9 mouse cellular contexts compared by ENCODE assay signal in the genomic region with DNA sequence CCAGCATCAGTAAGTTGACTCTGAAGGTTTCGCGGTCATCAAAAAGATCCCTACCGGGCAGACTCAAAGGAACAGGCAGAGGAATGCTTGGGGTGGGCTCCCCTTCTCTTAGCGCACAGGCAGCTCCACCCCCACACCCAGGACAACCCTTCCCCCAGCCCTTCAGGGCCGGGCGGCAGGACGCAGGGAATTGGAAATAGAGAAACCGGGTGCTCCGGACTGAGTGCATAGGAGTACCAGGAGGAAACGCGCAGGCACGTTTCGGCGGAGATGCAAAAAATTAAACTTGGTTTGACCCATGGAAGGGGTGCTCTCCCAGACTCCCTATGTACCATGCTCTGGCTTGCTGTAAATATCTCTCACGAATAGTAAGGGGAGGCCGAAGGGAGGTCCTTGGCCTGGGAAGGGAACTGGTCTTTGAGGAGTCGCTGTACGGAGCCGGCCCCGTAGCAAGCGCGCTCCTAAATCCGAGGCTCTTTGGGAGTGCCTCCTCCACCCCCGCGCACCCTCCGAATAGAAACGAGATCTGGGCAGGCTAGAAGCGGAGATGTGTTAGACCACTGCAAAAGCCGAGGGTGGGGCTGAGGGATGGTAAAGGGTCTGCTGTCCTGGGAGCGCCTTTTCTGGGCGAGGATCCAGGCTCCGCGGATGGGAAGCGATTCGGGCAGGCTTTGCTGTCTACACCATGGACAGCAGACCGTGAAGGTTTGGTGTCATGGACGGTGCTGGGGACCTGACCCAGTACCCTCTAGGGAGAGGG. TPM values are rescaled to one million over a fixed set of nuclear protein-coding genes. Genes with fewer than 3 reads are reported as not detected.
DNase-seq lines count a peak whose midpoint lies in the region; ATAC-seq lines count a peak whose summit lies in the region.
"Had no signal": no experiment of that assay in that cellular context is flagged by ENCODE, and none has a peak within 500 bp of the region (broad histone marks: within the 10 kb centered on the region; RNA-seq: fewer than 3 reads in every experiment).

No protein-coding gene starts in this region.

- WGBS in limb, embryonic 10.5 days, result 1% methylated on average over 37 of the region's 37 CpGs

- H3K4me1 ChIP-seq in limb, embryonic 10.5 days, result peaks cover 40% of the 10 kb centered on the region

- peak overlapping the region; percentile 35 for H3K4me3 ChIP-seq in limb, embryonic 10.5 days

- DNase-seq in ES-CJ7 (ENCODE audit: low read depth, low spot score), result peak; percentile 47
- DNase-seq in cerebellum, postnatal 14 days, result peak; percentile 62 to 79
- peak; percentile 78 to 87 for DNase-seq in frontal cortex, postnatal 36 days (ENCODE audit: low spot score in 2 of 2)
- DNase-seq in limb, embryonic 10.5 days (ENCODE audit: low spot score), result peak; percentile 53
- DNase-seq in right cerebral cortex, postnatal 4 days, result peak; percentile 75
- DNase-seq in liver, result no peak
- no peak for DNase-seq in lung, postnatal 14 days

- no peaks in the 10 kb centered on the region for H3K9me3 ChIP-seq in limb, embryonic 10.5 days (replicated peaks)

- H3K27ac ChIP-seq in limb, embryonic 10.5 days, result peak overlapping the region; percentile 5; the same call in 1 of the 2 replicates

- ATAC-seq in monocyte, adult 5-6 weeks (replicated peaks; ENCODE audit: insufficient number of reproducible peaks, low FRiP score, low TSS enrichment, poor library complexity, severe bottlenecking), result no peak

- H3K36me3 ChIP-seq in limb, embryonic 10.5 days, result no peaks in the 10 kb centered on the region

- peaks cover 100% of the 10 kb centered on the region for H3K27me3 ChIP-seq in limb, embryonic 10.5 days (ENCODE audit: low read depth, poor library complexity, severe bottlenecking)

RNA-seq across cellular contexts. Expression of gene Ythdf1, which starts 29.5 kb away (rescaled TPM):
- polyA plus RNA-seq in limb, embryonic 10.5 days (2016; fragmentation: Nextera tagmentation; extraction: Ambion mirVana), result 76.4 and 77.8 TPM in 2 replicates
- 26.0 to 48.0 TPM (median 33.6 TPM) in 3 replicates for total RNA-seq in monocyte, adult 5-6 weeks (2017)

RNA-seq across cellular contexts. Expression of gene Birc7, which starts 37.6 kb away (rescaled TPM):
- polyA plus RNA-seq in limb, embryonic 10.5 days (2016; fragmentation: Nextera tagmentation; extraction: Ambion mirVana), result not detected in 2 replicates
- not detected in 3 replicates for total RNA-seq in monocyte, adult 5-6 weeks (2017)
- polyA plus RNA-seq: small intestine, adult 2 months had no signal

Comparison
In these comparisons a context has a peak if more than half of its experiments do, and no peak if none do; other contexts are left out.
1. DNase-seq: peak in ES-CJ7 (single experiment), cerebellum, postnatal 14 days (2 of 2), frontal cortex, postnatal 36 days (2 of 2), limb, embryonic 10.5 days (single experiment) and right cerebral cortex, postnatal 4 days (single experiment); none in liver (single experiment) and lung, postnatal 14 days (single experiment).